Mouse (Mus musculus) layer of hippocampus, adult 2 months (tissue): Measurements from ENCODE around the gene Cux2. TPM values are rescaled to one million over a fixed set of nuclear protein-coding genes. Genes with fewer than 3 reads are reported as not detected.

Experiments
- DNase-seq, 2 experiments: peaks; one replicate each; pipeline ENCODE4 v3.0.0; 2022; ENCODE audit warnings: low spot score in 2 of 2
- H3K27ac ChIP-seq: fragments of 200-600 bp; 2 replicates; pipeline ENCODE4 v1.8.1; 2022
- H3K4me3 ChIP-seq: fragments of 200-600 bp; 2 replicates; pipeline ENCODE4 v1.8.1; 2022; ENCODE audit warnings: mild to moderate bottlenecking
- CTCF ChIP-seq: fragments of 200-600 bp; conservative IDR thresholded peaks from 2 replicates; pipeline ENCODE4 v1.8.1; 2022; ENCODE audit warnings: antibody characterized with exemption, mild to moderate bottlenecking, moderate library complexity
- total RNA-seq, 2 experiments: library from RNA; stranded (reverse); gene quantifications; 2 replicates each; pipeline ENCODE4 v1.2.3; 2021

The Cux2 gene
- total RNA-seq, 2 experiments from 2014 or later, result 30.0 to 30.9 TPM

GRCm38 (mm10) chr5:122077244-122077643 is 27.3 kb upstream of the Cux2 start:
- TF ChIP-seq CTCF, result no peak
- no peak for DNase-seq
- no peak overlapping the region for H3K27ac ChIP-seq
- H3K4me3 ChIP-seq, result no peak overlapping the region

GRCm38 (mm10) chr5:122075736-122076135 is 25.8 kb upstream of the Cux2 start:
- no peak overlapping the region for H3K4me3 ChIP-seq
- DNase-seq, result no peak
- H3K27ac ChIP-seq, result no peak overlapping the region
- peak; percentile 67 for TF ChIP-seq CTCF

- Histone ChIP-seq H3K27ac (0 out of 2 replicates have a peak overlapping the region, but pooled peaks have one; percentile 10), H3K4me3 (no peak overlapping the region)
- no peak for TF ChIP-seq CTCF
- no peak for DNase-seq
Observed at GRCm38 (mm10) chr5:122071997-122072396, 22.1 kb upstream of the Cux2 start.

GRCm38 (mm10) chr5:122070963-122071800 is 21.3 kb upstream of the Cux2 start:
- peak overlapping the region; percentile 36; the same call in 1 of the 2 replicates for H3K27ac ChIP-seq
- no peak for DNase-seq
- no peak overlapping the region for H3K4me3 ChIP-seq
- TF ChIP-seq CTCF, result no peak

GRCm38 (mm10) chr5:122068563-122068962 is 18.7 kb upstream of the Cux2 start:
- no peak overlapping the region for H3K27ac ChIP-seq
- DNase-seq, result no peak
- TF ChIP-seq CTCF, result no peak
- H3K4me3 ChIP-seq, result no peak overlapping the region

GRCm38 (mm10) chr5:122063204-122063933 is 13.5 kb upstream of the Cux2 start:
- Histone ChIP-seq H3K4me3 (no peak overlapping the region), H3K27ac (no peak overlapping the region; the same call in 1 of the 2 replicates)
- TF ChIP-seq CTCF, result no peak
- peak; percentile 56 to 62 for DNase-seq

- no peak overlapping the region for H3K27ac ChIP-seq
- TF ChIP-seq CTCF, result no peak
- no peak overlapping the region for H3K4me3 ChIP-seq
- DNase-seq, result no peak
Observed at GRCm38 (mm10) chr5:122062479-122062878, 12.6 kb upstream of the Cux2 start.

- no peak for TF ChIP-seq CTCF
- Histone ChIP-seq H3K4me3 (no peak overlapping the region), H3K27ac (no peak overlapping the region)
- DNase-seq, result no peak
Observed at GRCm38 (mm10) chr5:122060767-122061333, 10.9 kb upstream of the Cux2 start.

- peak overlapping the region; percentile 32; the same call in 1 of the 2 replicates for H3K4me3 ChIP-seq
- no peak overlapping the region for H3K27ac ChIP-seq
- peak in 1 of 2 experiments; percentile 47 for DNase-seq
- TF ChIP-seq CTCF, result peak; percentile 80
Observed at GRCm38 (mm10) chr5:122059060-122060017, 9.4 kb upstream of the Cux2 start.

GRCm38 (mm10) chr5:122057622-122058021 is 7.7 kb upstream of the Cux2 start:
- H3K4me3 ChIP-seq, result no peak overlapping the region
- peak; percentile 79 for TF ChIP-seq CTCF
- no peak for DNase-seq
- no peak overlapping the region for H3K27ac ChIP-seq

GRCm38 (mm10) chr5:122056557-122056956 is 6.7 kb upstream of the Cux2 start:
- TF ChIP-seq CTCF, result no peak
- H3K4me3 ChIP-seq, result no peak overlapping the region
- H3K27ac ChIP-seq, result no peak overlapping the region
- no peak for DNase-seq
